Mouse (Mus musculus) regulatory T cell (primary cell): ENCODE results near the gene Dnm3.

ENCODE experiments used
- in situ Hi-C: fragments of 300-600 bp; cut with MboI, MseI; formaldehyde crosslinking; loops from one replicate; pipeline ENCODE4 v1.15.1; 2025; ENCODE audit warnings: high pct_unique_total_duplicates

Dnm3 gene

GRCm38 (mm10) chr1:162037968-162038421 lies 439.8 kb downstream of the Dnm3 start:
- in situ Hi-C loops = no loop called here

GRCm38 (mm10) chr1:162037185-162037765 lies 440.6 kb downstream of the Dnm3 start:
- in situ Hi-C loops = no loop called here

- in situ Hi-C loops = no loop called here
These were observed 441.4 kb downstream of the Dnm3 start for GRCm38 (mm10) chr1:162036461-162036835.

GRCm38 (mm10) chr1:162035800-162036460 lies 441.9 kb downstream of the Dnm3 start:
- in situ Hi-C loops = no loop called here

- in situ Hi-C loops = loop anchor here (10.0 kb wide), 1 partner anchor 611 kb away; the partner anchor contains the start of gene Myoc
These were observed 454.1 kb downstream of the Dnm3 start for GRCm38 (mm10) chr1:162023681-162024270.

GRCm38 (mm10) chr1:162020766-162021165 lies 457.1 kb downstream of the Dnm3 start:
- in situ Hi-C loops = loop anchor here (10.0 kb wide), 1 partner anchor 614 kb away; the partner anchor contains the start of gene Myoc

GRCm38 (mm10) chr1:162020303-162020731 lies 457.5 kb downstream of the Dnm3 start:
- in situ Hi-C loops = loop anchor here (10.0 kb wide), 1 partner anchor 614 kb away; the partner anchor contains the start of gene Myoc

GRCm38 (mm10) chr1:162018601-162018977 lies 459.2 kb downstream of the Dnm3 start:
- in situ Hi-C loops = no loop called here

- in situ Hi-C loops = no loop called here
These were observed 459.7 kb downstream of the Dnm3 start for GRCm38 (mm10) chr1:162017975-162018600.

GRCm38 (mm10) chr1:162016982-162017381 lies 460.9 kb downstream of the Dnm3 start:
- in situ Hi-C loops = no loop called here

GRCm38 (mm10) chr1:162015247-162015862 lies 462.5 kb downstream of the Dnm3 start:
- in situ Hi-C loops = no loop called here

- in situ Hi-C loops = no loop called here
These were observed 464.3 kb downstream of the Dnm3 start for GRCm38 (mm10) chr1:162013561-162013960.

GRCm38 (mm10) chr1:162011523-162012245 lies 466.1 kb downstream of the Dnm3 start:
- in situ Hi-C loops = no loop called here

- in situ Hi-C loops = no loop called here
These were observed 468.7 kb downstream of the Dnm3 start for GRCm38 (mm10) chr1:162009086-162009485.

- in situ Hi-C loops = no loop called here
These were observed 469.2 kb downstream of the Dnm3 start for GRCm38 (mm10) chr1:162008631-162009067.

- in situ Hi-C loops = no loop called here
These were observed 469.6 kb downstream of the Dnm3 start for GRCm38 (mm10) chr1:162008208-162008607.

- in situ Hi-C loops = no loop called here
These were observed 471.7 kb downstream of the Dnm3 start for GRCm38 (mm10) chr1:162006109-162006508.

- in situ Hi-C loops = loop anchor here (5.0 kb wide), 1 partner anchor 307 kb away; no protein-coding TSS in a partner anchor
These were observed 472.7 kb downstream of the Dnm3 start for GRCm38 (mm10) chr1:162004821-162005770.

- in situ Hi-C loops = loop anchor here (5.0 kb wide), 1 partner anchor 308 kb away; no protein-coding TSS in a partner anchor
These were observed 473.4 kb downstream of the Dnm3 start for GRCm38 (mm10) chr1:162004518-162004780.
